Mouse (Mus musculus) common myeloid progenitor, adult 5-6 weeks (primary cell): ENCODE measurements at regions not wholly inside any gene's neighbourhood (a gene's known extent, or its start where the extent isn't known, plus 50 kb on each side); places are given as distances from the start of the nearest gene placed in this dataset.
"Not testable (repeated sequence)": the region's sequence is repeated elsewhere in the genome, so short reads cannot be mapped to it uniquely, and the experiment has no call there.

Experiments
- ATAC-seq: replicated peaks from 2 replicates; pipeline ENCODE4 v1.8.0; 2016; ENCODE audit warnings: low read depth, mild to moderate bottlenecking, moderate TSS enrichment, inconsistent platforms; ENCODE audit not compliant: poor library complexity, severe bottlenecking

DNA sequence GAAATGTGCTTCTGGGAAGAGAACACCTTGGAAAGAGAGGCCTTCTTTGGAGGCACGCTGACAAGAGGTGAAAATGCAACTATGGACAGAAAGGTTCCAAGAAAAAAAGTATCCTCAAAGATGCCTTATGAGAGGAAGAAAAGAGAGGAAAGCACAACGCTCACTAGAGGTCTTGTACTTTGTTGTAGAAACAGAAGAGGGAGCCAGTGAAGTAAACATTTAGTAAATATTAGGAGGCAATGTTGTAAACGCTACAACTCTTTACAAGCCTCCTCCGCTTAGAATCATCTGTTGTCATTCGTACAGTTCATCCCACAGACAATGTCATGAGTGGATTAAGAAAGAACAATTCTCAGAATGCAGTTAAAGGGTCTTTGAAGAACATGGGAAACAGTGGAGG, 77.4 kb downstream of the Tfpi2 start:
- ATAC-seq, result no peak

DNA sequence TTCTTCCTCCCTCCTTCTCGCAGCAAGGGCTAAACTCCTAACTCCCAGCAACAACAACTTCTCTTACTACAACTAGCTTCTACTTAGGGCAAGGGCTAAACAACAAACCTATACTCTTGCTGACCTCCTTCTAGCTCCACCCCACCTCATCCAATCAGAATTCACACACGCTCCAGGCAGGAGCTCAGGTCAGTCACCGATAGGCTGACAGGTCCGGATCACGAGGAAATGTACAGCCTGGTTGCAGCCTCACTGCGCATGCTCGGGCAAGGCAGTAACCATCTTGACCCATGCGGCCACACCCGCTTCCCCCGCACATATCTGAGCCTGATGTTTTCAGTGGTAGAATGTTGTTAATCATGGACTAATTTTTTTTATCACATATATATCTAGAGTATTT, 84.0 kb downstream of the Tfpi2 start:
- no peak for ATAC-seq

DNA sequence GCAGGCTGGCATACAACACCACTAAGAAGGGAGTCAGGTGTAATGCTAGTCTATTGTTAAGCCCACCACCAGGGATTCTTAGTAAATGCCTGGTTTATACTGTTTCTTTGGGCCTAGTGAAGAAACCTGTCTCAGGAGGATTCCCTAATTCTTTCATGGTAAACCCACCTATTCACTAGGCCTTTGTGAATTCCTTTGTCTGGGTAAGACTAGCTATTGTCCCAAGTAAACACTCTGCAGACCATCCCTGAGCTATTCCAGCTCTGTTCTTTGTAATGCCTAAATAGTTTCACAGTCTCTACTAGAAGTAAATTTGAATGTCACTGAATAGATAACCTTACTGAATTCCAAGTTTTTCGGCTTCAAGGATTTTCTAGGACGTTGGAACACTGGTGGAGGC, 111.3 kb upstream of the Calcr start:
- ATAC-seq, result not testable (repeated sequence)

DNA sequence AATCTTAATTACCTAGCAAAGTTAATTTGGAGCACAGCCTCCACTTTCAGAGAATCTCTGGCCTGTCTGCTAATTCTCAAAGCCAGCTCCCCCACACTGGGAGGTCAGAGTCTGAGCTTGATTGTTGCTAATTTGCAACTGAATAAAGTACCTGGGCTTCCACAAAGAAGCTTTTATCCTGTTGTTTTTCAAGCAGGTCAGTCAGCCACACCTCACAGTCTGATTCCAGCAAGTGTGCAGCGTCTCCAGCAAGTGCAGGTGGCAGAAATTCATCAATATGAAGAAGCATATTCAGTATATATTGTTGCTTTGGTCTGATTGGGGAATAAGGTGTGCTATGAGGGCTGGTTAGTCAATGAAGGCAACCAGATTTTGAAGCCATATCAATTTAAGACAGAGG, 110.3 kb upstream of the Calcr start:
- not testable (repeated sequence) for ATAC-seq

DNA sequence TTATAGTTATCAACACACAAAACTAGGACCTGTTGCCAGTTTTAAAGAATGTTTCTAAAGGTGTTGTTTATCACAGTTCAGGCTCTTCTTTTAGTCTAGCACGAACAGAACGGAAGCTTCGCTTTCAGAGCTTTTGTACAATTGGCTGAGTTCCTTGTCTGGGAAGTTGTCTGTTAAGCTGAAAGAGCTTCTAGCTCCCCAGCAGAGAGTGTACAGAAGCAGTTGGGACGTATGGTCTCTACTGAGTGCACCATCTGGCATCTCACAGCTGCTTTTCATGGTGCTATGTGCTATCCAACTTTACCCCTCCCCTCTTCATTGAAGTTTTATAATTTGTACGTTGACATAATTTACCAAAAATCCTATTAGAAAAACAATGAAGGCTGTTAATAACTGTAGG, 96.5 kb upstream of the Calcr start:
- no peak for ATAC-seq

DNA sequence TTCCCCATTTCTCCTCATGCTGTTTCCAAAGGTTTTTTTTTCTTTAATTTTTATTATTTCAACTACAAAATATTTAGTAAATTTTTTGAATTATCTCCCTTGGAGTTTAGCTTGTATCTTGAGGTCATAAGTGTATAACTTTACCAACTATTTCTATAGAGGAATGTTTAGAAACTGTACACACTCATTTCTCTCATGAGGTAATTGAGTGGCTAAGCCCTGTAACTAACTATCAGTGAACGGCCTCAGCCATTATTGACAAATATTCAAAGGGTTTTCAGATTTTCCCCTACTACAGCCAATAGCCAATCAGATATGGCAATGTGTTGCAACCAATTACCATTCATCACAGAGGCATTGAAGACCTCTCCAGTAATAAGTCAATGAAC, 96.1 kb upstream of the Calcr start:
- ATAC-seq, result no peak

DNA sequence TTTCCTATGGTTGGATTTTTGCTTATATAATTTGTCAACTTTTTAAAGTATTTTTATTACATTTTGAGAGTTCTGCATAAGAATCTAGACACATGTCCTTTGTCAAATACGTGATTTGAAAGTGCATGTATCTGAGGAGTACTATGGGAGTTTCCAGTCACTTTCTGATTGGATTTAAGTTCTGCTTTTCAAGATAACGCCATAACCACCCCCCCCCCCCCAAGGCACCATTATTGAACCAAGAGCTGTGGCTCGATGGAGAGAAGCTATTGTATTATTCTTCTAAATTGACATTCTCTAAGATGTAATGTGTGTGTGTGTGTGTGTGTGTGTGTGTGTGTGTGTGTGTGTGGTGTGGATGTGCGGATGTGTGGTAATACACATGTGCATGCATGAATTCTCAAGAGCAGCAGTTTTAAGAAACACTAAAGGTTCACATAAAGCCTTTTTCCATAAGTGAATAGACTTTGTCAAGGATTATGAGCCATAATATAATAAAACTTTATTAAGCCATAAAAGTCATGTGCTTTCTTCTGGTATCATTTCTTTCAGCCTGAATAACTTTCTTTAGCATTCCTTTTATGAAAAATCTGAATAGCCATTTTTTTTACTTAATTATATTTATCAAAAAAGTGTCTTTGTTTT, 95.5 kb upstream of the Calcr start:
- ATAC-seq, result no peak

DNA sequence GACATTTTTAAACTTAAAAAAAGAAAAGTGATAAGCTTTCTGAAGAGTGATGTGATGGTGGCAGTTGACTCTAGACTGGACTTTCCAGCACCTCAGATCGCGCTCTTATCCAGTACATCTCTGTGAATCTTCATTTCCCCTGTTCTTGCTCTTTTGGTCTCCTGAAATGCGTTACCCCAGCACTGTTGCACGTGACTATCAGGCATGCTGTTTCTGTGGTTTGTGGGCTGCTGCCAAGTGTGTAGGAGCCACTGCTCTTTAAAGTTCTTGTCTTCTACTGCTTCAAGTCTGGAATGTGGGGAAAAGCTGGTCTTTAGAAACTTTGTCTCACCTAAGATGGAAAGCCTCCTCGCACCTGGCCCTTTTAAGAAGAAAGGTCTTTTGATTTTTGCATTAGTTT, 85.6 kb upstream of the Calcr start:
- ATAC-seq, result peak; percentile 77
